Mouse (Mus musculus) telencephalon, adult 2 months (tissue): ENCODE data around the gene Sdccag8.

Experiments used
- DNase-seq: peaks from one replicate; pipeline ENCODE4 v3.0.0-alpha.2; 2011; ENCODE audit warnings: low read depth, low spot score

Gene Sdccag8

GRCm38 (mm10) chr1:176943126-176943525, 128.7 kb downstream of the Sdccag8 start:
- no peak for DNase-seq

DNA sequence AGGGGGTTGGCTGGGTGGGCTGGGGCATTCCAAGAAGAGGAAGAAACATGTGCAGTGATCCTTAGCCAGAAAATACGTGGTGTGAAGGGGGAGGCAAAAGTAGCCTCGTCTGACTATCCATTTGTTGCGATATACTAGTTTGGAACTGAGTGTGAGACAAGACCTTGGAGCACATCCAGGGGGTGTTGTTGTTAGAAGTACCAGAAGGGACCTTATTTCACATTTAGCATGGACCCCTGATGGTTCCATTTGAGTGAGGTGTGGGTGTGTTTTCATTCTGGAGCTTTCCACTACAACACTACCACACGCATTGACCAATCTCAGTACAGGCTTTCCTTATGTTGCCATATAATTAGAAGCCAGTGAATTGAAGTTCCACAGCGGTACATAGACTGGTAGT, 129.5 kb downstream of the Sdccag8 start:
- DNase-seq = no peak

GRCm38 (mm10) chr1:176944458-176945174, 130.2 kb downstream of the Sdccag8 start:
- DNase-seq = no peak

DNA sequence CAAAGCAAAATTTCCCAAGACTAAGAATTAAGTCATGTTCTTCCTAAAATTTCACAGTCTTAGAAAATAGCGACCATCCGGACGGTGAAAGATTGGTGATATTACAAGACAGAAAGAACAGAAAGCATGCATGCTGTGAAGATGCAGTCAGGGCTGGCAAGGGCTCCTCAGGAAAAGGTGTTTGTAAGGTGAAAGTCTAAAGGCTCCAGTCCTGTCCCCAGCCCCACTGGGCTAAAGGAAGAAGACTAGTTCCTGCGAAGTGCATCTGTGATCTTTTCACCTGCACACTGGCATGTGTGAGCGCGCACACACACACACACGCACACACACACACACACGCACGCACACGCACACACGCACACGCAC, 130.7 kb downstream of the Sdccag8 start:
- no peak for DNase-seq

DNA sequence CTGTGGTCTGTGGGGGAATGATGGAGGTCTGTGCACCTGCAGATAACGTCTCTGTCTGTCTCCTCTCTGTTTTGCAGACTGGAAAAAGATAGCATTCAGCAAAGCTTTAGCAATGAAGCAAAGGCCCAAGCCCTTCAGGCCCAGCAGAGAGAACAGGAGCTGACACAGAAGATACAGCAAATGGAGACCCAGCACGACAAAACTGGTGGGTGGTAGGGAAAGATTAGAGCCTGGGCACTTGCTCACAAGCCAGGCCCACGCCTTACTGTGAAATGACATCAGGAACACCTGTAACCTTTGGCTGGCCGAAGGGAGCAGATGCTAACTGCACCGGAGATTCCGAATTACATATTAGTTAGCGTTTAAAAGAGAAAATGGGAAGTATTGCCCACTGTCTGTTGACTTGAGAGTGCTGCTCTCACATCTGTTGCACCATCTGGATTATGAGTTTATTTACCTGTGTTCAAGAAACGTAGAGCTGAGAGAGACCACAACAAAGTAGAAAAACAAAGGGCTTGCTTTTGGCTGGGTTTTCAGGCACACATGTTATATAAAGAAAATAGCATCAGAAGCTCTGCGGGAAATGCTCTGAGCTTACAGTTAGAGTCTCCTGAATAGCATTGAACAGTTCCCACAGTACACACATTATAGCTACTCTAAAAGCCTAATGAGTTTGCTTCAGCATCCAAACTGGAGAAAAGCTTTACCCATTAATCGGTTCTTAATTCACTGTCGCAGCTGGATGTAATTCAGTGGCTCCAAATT, 131.8 kb downstream of the Sdccag8 start:
- no peak for DNase-seq

- no peak for DNase-seq
These were observed 132.3 kb downstream of the Sdccag8 start for GRCm38 (mm10) chr1:176946796-176947181.

DNA sequence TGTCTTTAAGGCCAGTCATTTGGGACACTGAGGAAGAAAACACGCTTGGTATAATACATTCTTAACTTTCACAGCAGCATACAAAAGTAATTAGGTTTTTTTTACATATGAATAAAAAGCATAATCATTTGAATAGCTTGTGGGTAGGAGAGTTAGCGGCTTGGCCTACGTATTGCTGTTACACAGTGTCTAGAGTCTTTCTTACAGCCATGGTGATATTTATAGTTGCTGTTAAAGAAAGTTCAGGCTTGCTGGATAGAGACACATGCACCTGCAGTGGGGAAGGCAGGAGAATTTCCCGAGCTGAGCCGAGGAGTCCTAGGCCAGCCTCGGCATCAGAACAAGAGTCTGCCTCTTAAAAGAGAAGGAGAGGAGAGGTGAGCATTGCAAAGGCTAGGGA, 134.4 kb downstream of the Sdccag8 start:
- no peak for DNase-seq

- no peak for DNase-seq
These were observed 134.9 kb downstream of the Sdccag8 start for GRCm38 (mm10) chr1:176949320-176949719.

- no peak for DNase-seq
These were observed 135.6 kb downstream of the Sdccag8 start for GRCm38 (mm10) chr1:176950061-176950460.

DNA sequence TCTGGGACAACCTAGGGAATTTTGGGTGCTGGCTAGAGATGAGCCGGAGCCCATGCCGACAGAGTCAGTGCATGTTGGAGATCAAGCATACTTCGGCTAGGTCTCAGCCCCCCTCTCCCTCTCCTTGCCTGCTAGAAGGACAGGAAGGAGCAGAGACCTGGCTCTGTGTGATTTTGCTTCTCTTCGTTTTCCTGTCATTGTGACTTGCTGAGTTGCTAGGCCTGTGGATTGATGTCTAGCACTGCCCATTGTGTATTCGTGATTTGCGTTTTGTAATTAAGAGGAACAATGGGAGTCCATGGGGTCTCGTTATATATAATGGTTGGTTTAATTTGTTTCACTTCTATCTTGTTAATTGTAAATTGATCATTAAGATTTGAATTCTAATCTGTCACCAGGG, 137.4 kb downstream of the Sdccag8 start:
- no peak for DNase-seq

DNA sequence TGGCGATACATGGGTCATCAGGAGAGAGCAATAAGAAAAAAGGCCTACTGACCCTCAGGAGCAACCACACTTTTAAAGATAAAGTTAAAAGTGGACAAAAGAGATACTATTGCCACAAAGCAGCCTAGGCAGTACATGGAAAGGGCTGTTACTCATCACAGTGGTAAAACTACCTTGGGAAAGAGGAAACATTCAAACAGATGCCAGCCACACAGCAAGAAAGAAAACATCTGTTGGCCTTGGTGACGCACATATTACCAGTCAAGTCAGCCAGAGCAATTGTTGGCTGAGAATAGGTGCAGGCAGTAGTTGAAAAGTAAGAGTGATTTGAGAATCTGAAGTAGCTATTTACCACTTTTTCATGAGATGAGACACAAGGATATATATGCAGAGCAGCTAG, 143.9 kb downstream of the Sdccag8 start:
- DNase-seq = no peak

GRCm38 (mm10) chr1:176961716-176962115, 147.3 kb downstream of the Sdccag8 start:
- DNase-seq = no peak

- DNase-seq = no peak
These were observed 148.4 kb downstream of the Sdccag8 start for GRCm38 (mm10) chr1:176962894-176963293.

- no peak for DNase-seq
These were observed 152.8 kb downstream of the Sdccag8 start for GRCm38 (mm10) chr1:176967299-176967698.

GRCm38 (mm10) chr1:176970635-176971478, 156.4 kb downstream of the Sdccag8 start:
- no peak for DNase-seq

DNA sequence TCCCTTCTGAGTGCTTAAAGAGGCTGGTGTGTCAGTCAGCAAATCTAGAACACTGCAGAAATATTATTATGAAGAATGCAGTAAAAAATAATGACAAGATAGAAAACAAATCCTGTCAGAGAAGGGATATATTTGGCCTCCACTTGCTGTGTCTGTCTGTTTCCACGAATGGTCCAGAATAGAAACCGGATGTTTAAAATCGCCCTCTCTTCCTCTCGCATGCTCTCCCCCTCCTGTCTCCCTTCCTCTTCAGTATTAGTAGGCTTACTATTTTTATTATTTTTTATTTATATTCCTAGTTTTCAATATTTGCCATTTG, 157.0 kb downstream of the Sdccag8 start:
- DNase-seq = no peak

DNA sequence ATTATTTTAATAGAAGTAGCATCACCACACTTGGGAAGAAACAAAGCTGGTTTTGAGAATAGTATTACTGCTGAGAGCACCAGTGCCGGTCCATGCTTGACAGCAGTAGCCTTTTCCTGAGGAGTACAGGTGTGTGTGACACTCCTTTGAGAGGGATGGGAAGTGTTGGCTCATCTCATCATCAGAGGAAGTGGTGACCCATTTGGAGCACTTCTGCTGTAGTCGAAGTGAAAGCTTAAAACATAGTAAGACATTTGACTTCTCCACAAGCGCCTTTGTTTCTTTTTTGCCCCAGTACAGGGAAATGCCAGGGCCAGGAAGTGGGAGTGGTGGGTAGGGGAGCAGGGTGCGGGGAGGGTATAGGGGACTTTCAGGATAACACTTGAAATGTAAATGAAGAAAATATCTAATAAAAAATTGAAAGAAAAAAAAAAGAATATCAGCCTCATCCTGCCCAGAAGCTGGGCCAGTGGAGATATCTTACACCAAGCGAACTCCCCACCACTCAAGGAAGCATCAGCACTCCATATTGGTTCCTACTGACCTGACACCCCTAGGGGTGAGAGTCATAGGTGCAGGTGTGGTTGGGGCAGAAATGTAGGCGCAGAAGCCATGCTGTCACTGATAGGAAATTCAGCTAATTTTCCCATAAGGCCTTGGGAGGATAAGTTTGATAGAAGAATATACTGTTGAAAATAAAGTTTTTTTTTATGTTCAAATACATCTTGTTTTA, 159.1 kb downstream of the Sdccag8 start:
- no peak for DNase-seq

- DNase-seq = peak; percentile 46
These were observed 164.8 kb downstream of the Sdccag8 start for GRCm38 (mm10) chr1:176979235-176979634.

- peak; percentile 77 for DNase-seq
These were observed 165.7 kb downstream of the Sdccag8 start for GRCm38 (mm10) chr1:176980140-176980539.

DNA sequence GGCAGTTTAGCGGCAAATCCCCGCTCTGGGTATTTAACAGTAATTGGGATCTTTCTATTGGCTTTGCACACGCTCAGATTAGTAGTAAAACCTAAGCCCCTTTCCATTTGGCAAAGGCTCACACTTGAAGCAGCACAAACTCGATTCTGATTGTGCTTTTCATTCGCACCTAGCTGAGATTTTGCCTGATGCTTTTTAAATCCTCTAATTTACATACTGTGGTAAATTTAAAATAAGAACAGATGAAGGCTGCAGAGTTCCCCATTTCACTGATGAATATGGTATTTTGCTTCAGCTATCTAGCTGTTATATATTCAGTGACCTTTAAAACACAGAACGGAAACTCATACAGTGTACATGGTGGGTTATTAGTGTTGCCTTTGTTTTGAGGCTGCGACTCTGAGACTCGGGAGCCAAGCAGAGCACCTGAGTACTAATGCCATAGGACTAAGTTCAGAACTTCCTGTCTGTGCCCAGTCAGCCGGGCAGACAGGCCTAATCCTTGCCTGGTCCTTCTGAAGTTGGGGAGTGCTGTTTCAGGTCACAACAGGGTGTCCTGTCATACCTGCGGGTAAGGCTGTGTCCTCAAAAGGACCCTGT, 166.4 kb downstream of the Sdccag8 start:
- peak; percentile 65 for DNase-seq

- no peak for DNase-seq
These were observed 167.1 kb downstream of the Sdccag8 start for GRCm38 (mm10) chr1:176981511-176981910.
